Mouse (Mus musculus) megakaryocyte, embryonic 14.5 days (primary cell): Measurements from ENCODE around the gene Cd38. TPM values are rescaled to one million over a fixed set of nuclear protein-coding genes. Genes with fewer than 3 reads are reported as not detected.

Experiments used
- H3K27me3 ChIP-seq: replicated peaks from 2 replicates; pipeline ENCODE3; 2012; ENCODE audit warnings: inconsistent platforms
- H3K36me3 ChIP-seq: replicated peaks from 2 replicates; pipeline ENCODE3; 2012; ENCODE audit warnings: low read length, inconsistent platforms, mixed read lengths
- H3K4me1 ChIP-seq: 2 replicates; pipeline ENCODE4 v1.6.1; 2012; ENCODE audit warnings: inconsistent platforms
- H3K4me3 ChIP-seq: replicated peaks from 2 replicates; pipeline ENCODE3; 2012; ENCODE audit warnings: moderate library complexity, mild to moderate bottlenecking, inconsistent platforms
- H3K9me3 ChIP-seq: 2 replicates; pipeline ENCODE4 v1.6.1; 2012; ENCODE audit warnings: inconsistent platforms
- FLI1 ChIP-seq: IDR thresholded peaks from 2 replicates; pipeline ENCODE4 v1.6.1; 2012; ENCODE audit warnings: low read length, inconsistent platforms, mixed read lengths
- GATA1 ChIP-seq: IDR thresholded peaks from 3 replicates; pipeline ENCODE4 v1.6.1; 2012; ENCODE audit warnings: mixed read lengths, low read length, inconsistent platforms, borderline replicate concordance
- polyA plus RNA-seq: library from polyadenylated mRNA; stranded (reverse); fragments of >175 nt; gene quantifications from 2 replicates; pipeline ENCODE4 v1.2.3, GENCODE M21; 2012; ENCODE audit warnings: low replicate concordance; ENCODE audit not compliant: insufficient read depth

Gene Cd38
- polyA plus RNA-seq = 1.3 TPM in 1 of 2 replicates, not detected in the other

DNA sequence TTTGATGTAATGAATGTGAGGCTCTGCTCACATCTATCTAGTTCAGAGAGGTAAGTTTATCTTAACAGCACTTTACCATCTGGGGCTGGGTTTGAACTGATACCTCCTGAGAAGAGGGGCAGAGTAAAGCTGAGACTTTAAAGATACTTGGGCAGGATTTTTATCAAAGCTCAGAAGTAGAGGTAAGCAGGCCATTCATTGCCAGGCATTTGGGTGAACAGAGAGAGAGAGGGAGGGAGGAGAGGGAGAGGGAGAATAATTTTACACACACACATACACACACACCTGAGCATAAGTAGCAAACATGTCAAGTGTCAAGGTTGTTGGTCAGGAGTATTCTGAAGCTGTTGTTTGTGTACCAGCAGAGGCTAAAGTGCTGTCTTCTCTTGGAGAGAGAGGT is at the start of gene Cd38:
Gene Cd38 (plus strand): TSS at position 301 of the 400 bp plus-strand sequence.
- Histone ChIP-seq H3K9me3 (no peaks in the 10 kb centered on the region), H3K4me1 (peaks cover 87% of the 10 kb centered on the region), H3K36me3 (peaks cover 2% of the 10 kb centered on the region), H3K27me3 (no peaks in the 10 kb centered on the region), H3K4me3 (peak within 1 kb of the TSS; percentile 93)
- no peak for TF ChIP-seq GATA1
- no peak for TF ChIP-seq FLI1

DNA sequence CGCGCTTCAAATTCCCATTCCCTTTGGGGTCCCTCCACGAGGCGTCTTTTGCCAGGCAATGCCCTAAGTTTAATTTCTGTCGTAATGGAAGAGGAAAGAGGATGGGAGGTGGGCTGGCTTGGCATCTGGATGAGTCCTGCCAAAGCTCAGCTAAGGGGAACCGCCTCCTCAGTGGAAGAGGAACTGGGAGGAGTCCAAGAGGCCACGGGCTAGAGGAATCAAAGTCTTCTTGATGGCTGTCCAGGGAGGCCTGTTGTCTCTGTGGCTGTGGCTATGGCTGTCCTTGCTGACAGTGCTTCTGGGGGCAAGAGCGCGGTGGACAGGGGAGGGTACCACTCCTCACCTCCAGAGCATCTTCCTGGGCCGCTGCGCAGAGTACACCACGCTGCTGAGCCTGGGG is 49.7 kb upstream of the Cd38 start, which contains the start of gene Bst1:
Gene Bst1 (plus strand): TSS at position 191 of the 400 bp plus-strand sequence.
- TF ChIP-seq FLI1 = no peak
- no peak for TF ChIP-seq GATA1
- Histone ChIP-seq H3K27me3 (peaks cover 13% of the 10 kb centered on the region), H3K36me3 (no peaks in the 10 kb centered on the region), H3K4me1 (peaks cover 5% of the 10 kb centered on the region), H3K4me3 (peak within 1 kb of the TSS; percentile 86), H3K9me3 (no peaks in the 10 kb centered on the region)

DNA sequence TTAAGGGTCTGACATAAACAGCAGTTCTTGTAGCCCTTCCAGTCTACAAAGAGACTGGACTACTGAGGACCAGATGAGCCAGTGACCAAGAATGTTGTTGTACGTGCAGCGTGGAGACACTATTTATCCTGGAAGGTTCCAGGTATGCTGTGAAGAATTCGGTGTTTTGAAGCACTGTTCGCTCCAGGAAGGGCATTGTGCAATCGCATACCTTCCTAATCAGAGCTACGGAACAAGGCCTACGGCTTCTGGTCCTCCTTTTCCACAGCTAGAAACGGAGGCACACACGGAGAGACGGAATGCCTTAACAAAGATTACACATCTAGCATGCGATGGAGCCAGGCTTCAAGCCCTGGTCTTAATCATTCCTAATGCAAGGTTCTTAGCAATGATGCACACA is 47.6 kb upstream of the Cd38 start:
- Histone ChIP-seq H3K4me3 (no peak overlapping the region), H3K4me1 (peaks cover 5% of the 10 kb centered on the region), H3K27me3 (peaks cover 9% of the 10 kb centered on the region), H3K36me3 (no peaks in the 10 kb centered on the region), H3K9me3 (no peaks in the 10 kb centered on the region)
- TF ChIP-seq FLI1 (no peak), GATA1 (no peak)

DNA sequence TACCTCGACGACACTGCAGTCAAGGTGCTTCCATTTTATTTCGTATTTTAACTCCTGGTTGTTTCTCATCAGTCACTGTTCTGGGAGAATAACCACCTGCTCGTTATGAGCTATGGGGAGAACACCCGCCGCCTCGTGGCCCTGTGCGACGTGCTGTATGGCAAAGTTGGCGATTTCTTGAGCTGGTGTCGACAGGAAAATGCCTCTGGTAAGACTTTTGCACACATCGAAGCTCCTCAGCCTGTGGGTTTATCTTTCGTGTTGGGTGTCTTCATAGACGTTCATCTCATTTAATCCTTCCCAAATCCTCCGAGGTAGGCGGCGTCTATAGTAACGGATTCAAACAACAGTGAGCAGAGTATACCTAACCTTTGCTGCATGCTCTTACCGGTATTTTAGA is 46.8 kb upstream of the Cd38 start, which contains the start of gene Fbxl5:
Gene Fbxl5 (minus strand): TSS at position 101 of the 400 bp plus-strand sequence.
- Histone ChIP-seq H3K27me3 (peaks cover 8% of the 10 kb centered on the region), H3K36me3 (no peaks in the 10 kb centered on the region), H3K4me3 (no peak within 1 kb of the TSS), H3K9me3 (no peaks in the 10 kb centered on the region), H3K4me1 (peaks cover 5% of the 10 kb centered on the region)
- no peak for TF ChIP-seq FLI1
- no peak for TF ChIP-seq GATA1

DNA sequence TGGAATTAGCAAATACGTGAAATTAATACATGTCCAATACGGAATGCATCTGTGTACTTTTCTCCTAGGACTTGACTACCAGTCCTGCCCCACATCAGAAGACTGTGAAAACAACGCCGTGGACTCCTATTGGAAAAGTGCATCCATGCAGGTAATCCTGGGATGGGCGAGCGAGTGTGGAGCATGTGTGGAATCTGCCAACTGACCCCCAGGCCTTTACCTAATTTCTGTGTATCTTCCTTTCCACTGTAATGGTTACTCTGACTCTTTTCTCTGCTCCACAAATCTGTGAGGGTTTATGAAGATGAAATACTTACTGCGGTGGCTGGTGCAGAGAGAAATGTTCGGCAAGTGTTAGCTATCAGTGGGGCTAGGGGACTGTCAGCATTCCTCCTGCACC is 46.2 kb upstream of the Cd38 start:
- peaks cover 8% of the 10 kb centered on the region for H3K27me3 ChIP-seq
- H3K36me3 ChIP-seq = no peaks in the 10 kb centered on the region
- no peak overlapping the region for H3K4me3 ChIP-seq
- peaks cover 5% of the 10 kb centered on the region for H3K4me1 ChIP-seq
- TF ChIP-seq FLI1 (no peak), GATA1 (no peak)
- no peaks in the 10 kb centered on the region for H3K9me3 ChIP-seq

DNA sequence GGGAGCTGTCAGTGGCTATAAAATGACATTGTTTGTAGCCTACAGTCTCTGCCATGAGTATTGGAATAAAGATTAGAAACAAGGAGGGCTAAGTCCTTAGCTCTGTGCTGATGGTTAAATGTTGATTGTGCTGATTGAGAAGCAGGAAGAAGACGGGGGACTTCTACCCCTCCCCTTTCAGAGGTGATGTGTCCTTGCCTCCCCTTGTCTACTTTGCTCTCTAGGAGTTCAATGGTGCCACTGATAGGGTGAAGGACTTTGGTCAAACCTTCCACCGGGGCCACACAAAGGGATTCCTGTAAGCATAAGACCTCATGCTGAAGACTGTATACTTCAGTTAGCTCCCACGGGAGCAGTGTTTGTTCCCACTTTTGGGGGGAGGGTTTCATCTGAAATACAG is 45.5 kb upstream of the Cd38 start:
- Histone ChIP-seq H3K4me3 (no peak overlapping the region), H3K9me3 (no peaks in the 10 kb centered on the region), H3K4me1 (peaks cover 5% of the 10 kb centered on the region), H3K36me3 (no peaks in the 10 kb centered on the region), H3K27me3 (peaks cover 11% of the 10 kb centered on the region)
- TF ChIP-seq GATA1 (no peak), FLI1 (no peak)

DNA sequence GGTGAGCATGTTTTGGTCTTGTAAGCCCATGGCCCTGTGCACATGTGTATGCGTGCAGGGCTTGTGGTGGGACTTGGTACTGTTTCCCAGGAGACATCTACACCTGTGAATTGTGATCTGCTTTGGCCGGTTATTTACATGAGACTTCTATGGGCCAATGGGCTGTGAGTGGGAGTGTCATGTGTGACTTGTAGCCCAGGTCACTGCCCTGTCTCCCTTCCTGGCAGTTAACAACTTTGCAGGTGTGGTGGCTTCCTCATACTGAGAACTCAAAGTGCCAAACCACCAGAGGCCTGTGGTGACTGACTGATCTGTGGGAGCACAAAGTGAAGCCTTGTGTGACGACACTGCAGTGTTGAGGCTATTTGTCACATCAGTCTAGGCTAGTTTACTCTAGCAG is 43.8 kb upstream of the Cd38 start:
- H3K4me1 ChIP-seq = no peaks in the 10 kb centered on the region

DNA sequence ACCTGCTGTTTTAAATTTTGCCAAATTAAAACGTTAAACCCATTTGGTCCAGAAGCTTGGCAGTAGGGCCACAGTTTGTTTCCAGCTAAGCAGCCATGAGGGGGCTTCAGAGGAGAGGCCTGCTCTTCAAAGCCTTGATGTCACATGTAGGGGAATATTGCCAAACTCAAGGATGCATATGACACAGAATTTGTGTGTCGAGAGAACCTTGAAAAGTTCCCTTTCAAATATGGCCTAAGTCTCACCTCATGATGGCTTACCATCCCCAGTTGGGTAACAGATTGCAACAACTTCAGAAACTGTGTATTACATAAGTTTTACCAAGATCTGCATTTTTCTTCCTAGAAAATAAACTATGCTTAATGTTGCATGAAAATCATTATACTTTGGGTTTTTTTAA is 41.5 kb upstream of the Cd38 start:
- no peak for TF ChIP-seq GATA1
- TF ChIP-seq FLI1 = no peak
- peaks cover 6% of the 10 kb centered on the region for H3K27me3 ChIP-seq
- H3K9me3 ChIP-seq = no peaks in the 10 kb centered on the region
- H3K36me3 ChIP-seq = no peaks in the 10 kb centered on the region
- no peaks in the 10 kb centered on the region for H3K4me1 ChIP-seq
- H3K4me3 ChIP-seq = no peak overlapping the region

More for the DNA sequence above, 43.8 kb upstream of the Cd38 start:
- peaks cover 10% of the 10 kb centered on the region for H3K27me3 ChIP-seq
- TF ChIP-seq FLI1 (no peak), GATA1 (no peak)
- no peak overlapping the region for H3K4me3 ChIP-seq
- H3K36me3 ChIP-seq = no peaks in the 10 kb centered on the region
- H3K9me3 ChIP-seq = no peaks in the 10 kb centered on the region

DNA sequence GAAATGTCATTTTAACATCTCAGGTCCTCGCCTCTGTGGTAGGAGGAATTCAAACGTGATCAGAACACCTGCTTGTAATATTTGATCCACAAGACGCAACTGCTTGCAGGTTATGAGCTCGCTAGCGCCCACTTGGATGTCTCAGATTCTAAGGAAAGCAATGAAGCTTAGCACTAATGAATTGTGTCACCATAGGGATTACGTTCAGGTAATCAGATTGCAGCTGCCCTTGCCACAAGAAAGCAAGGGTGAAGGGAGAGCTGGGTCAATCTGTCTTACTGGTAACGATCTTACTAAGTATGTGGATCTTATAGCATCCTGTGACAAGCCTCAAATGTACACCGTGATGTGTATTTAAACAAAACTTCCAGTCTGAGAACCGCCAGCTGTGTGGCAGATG is 41.0 kb upstream of the Cd38 start:
- Histone ChIP-seq H3K9me3 (no peaks in the 10 kb centered on the region), H3K4me1 (no peaks in the 10 kb centered on the region), H3K27me3 (peaks cover 6% of the 10 kb centered on the region), H3K4me3 (no peak overlapping the region), H3K36me3 (no peaks in the 10 kb centered on the region)
- TF ChIP-seq GATA1 (no peak), FLI1 (no peak)

DNA sequence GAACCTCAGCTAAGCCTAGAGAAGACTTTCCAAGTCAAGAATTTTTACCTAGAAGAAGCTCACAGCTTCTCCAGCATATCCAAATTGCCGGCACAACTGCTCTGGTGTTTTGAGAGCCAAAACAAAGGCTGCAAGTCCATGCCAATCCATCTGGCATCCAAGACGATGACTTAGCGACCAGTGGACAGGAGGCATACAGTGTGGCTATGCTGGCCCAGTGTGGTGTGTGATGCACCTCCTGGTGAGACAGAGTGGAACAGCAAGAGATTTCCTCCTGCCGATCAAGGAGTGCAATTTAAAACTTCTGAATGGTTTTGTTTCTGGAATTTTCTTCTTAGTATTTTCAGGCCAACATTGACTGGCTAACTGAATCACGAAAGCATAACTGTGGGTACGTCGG is 31.8 kb upstream of the Cd38 start:
- Histone ChIP-seq H3K27me3 (peaks cover 15% of the 10 kb centered on the region), H3K36me3 (no peaks in the 10 kb centered on the region)
- no peak for TF ChIP-seq GATA1
- TF ChIP-seq FLI1 = no peak

DNA sequence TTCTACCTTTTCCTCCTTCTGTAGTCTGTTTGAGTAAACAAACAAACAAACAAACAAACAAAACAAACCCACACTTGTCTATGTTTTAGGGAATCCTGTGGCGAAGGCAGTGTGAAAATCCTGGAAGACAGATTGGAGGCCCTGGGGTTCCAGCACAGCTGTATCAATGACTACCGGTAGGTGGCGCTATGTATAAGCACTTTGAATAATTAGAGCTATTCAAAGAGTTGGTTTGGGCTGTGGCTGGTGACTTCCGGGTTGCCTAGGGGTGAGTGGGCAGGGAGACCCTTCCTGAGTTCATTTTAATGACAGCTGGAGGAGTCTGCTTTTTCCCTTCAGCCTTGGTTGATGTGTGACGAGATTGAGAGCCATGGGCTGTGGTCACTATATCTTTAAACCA is 31.0 kb upstream of the Cd38 start:
- TF ChIP-seq GATA1 (no peak), FLI1 (no peak)
- Histone ChIP-seq H3K4me3 (no peak overlapping the region), H3K9me3 (no peaks in the 10 kb centered on the region), H3K4me1 (peaks cover 10% of the 10 kb centered on the region), H3K27me3 (peaks cover 15% of the 10 kb centered on the region), H3K36me3 (no peaks in the 10 kb centered on the region)

More for the DNA sequence above, 31.8 kb upstream of the Cd38 start:
- Histone ChIP-seq H3K4me3 (no peak overlapping the region), H3K9me3 (no peaks in the 10 kb centered on the region), H3K4me1 (peaks cover 5% of the 10 kb centered on the region)
